Mouse (Mus musculus) kidney, adult 2 months (tissue): ENCODE data around the gene Trib2. TPM values are rescaled to one million over a fixed set of nuclear protein-coding genes. Genes with fewer than 3 reads are reported as not detected.

Source experiments
- DNase-seq: peaks from one replicate; pipeline ENCODE4 v3.0.0; 2021
- H3K27ac ChIP-seq: fragments of 200-500 bp; 2 replicates; pipeline ENCODE4 v1.5.1; 2012; ENCODE audit warnings: low read depth, low read length, control low read depth, inconsistent platforms; ENCODE audit not compliant: insufficient read depth
- H3K27me3 ChIP-seq: fragments of 200-500 bp; replicated peaks from 2 replicates; pipeline ENCODE4 v1.6.1; 2012; ENCODE audit warnings: mild to moderate bottlenecking, moderate library complexity, low read length, inconsistent platforms; ENCODE audit not compliant: control insufficient read depth, insufficient read depth
- H3K36me3 ChIP-seq: fragments of 200-500 bp; 2 replicates; pipeline ENCODE4 v1.6.1; 2012; ENCODE audit warnings: mild to moderate bottlenecking, moderate library complexity, low read length, inconsistent platforms; ENCODE audit not compliant: control insufficient read depth, insufficient read depth
- H3K4me1 ChIP-seq: fragments of 200-500 bp; 2 replicates; pipeline ENCODE4 v1.6.1; 2011; ENCODE audit warnings: low read length; ENCODE audit not compliant: control insufficient read depth, insufficient read depth
- H3K4me3 ChIP-seq: fragments of 200-500 bp; 2 replicates; pipeline ENCODE4 v1.5.1; 2011; ENCODE audit warnings: mild to moderate bottlenecking, low read depth, low read length, control low read depth; ENCODE audit not compliant: insufficient read depth
- CTCF ChIP-seq: fragments of 200-500 bp; conservative IDR thresholded peaks from 2 replicates; pipeline ENCODE4 v1.5.1; 2011; ENCODE audit warnings: low read depth, mild to moderate bottlenecking, control low read depth, low read length, moderate library complexity, mixed read lengths; ENCODE audit not compliant: insufficient read depth, insufficient read length
- POLR2A ChIP-seq: fragments of 200-500 bp; IDR thresholded peaks from one replicate; pipeline ENCODE4 v1.6.1; 2011; ENCODE audit warnings: low read depth, low read length, control low read depth
- WGBS: fragments of 180-500 bp; shearing (Covaris S2); methylation state at CpG from one replicate; pipeline ENCODE4 v1.1.7; 2018; 5-methylcytosine and 5-hydroxymethylcytosine counted together
- polyA plus RNA-seq: library from polyadenylated mRNA; depleted of rRNA; stranded (reverse); fragments of >200 nt; gene quantifications from 2 replicates; pipeline ENCODE4 v1.2.3, GENCODE M21; 2012

Trib2 gene
- polyA plus RNA-seq, 1 experiment, result 22.2 TPM

DNA sequence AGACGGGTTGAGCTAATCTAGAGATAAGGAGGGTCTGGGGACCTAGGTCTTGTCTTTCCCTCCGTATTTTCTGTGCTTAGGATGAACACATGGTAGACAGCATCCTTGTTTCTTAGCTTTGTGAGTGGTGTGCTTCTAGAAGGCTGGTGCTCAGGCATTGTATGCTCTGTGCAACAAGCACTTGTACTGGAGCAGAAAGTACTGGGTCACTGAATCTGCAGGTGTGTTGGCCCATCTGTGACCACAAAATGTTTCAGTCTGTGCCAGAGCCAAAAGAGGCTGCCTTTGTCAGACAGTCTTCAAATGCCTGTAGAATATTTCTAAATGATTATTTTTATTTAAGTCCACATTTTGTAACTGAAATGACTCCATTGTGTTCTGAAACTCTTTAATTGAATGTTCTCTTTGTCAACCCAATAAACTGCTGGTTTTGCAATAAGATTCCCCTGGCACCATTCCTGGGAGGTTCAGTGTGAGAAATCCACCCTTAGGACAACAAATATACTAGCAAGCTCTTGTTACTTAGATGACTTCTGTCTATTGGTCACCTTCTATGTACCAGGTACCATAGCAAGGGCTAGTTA lies 12.2 kb upstream of the Trib2 start:
- no peak for DNase-seq
- TF ChIP-seq POLR2A, result no peak
- 77% methylated on average over 2 of the region's 2 CpGs for WGBS

DNA sequence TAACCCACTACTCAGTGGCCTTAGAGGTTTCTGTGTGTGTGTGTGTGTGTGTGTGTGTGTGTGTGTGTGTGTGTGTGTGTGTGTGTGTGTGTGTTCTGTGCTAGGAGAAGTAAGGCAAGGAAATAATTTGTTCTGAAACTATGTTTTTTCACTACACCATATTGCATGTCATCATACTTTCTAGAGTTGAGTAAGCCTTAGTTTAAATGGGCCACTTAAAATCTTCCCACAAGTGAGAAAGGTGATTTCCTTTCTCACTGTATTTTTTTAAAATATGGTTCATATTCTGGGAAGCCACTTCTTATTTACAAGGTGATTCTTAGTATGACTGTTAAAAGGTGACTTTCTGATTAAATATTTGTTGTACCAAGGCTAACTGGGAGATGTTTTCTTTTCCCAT lies 4.3 kb upstream of the Trib2 start:
- H3K36me3 ChIP-seq, result no peaks in the 10 kb centered on the region
- H3K4me1 ChIP-seq, result peaks cover 8% of the 10 kb centered on the region; the same call in 1 of the 2 replicates
- no peak overlapping the region for H3K4me3 ChIP-seq
- H3K27me3 ChIP-seq, result no peaks in the 10 kb centered on the region
- H3K27ac ChIP-seq, result peak overlapping the region; percentile 77
- no peak for DNase-seq
- TF ChIP-seq CTCF, result no peak
- TF ChIP-seq POLR2A, result no peak

More for the DNA sequence above, 12.2 kb upstream of the Trib2 start:
- Histone ChIP-seq H3K27ac (no peak overlapping the region), H3K36me3 (no peaks in the 10 kb centered on the region), H3K4me3 (no peak overlapping the region), H3K4me1 (no peaks in the 10 kb centered on the region), H3K27me3 (no peaks in the 10 kb centered on the region)

DNA sequence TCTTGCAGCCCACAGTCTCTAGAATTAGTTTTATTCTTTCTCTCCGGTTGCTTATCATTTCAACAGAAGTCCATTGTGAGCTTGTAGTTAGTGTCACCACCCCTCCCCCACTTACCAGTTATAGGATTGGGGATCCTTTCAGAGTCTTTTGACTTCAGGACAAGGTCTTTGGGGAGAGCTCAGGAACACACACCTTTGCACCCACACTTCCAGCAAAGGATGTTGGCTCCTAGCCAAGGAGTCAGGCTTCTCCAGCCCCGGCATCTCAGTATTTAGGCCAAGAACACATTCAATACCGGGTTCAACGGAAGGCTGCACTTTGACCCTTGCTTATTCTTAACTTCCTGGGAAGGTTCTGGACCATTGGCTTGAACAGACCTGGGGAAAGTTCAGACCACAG lies 643 bp upstream of the Trib2 start:
- H3K36me3 ChIP-seq, result no peaks in the 10 kb centered on the region
- peak overlapping the region; percentile 81; the same call in 1 of the 2 replicates for H3K4me3 ChIP-seq
- peaks cover 8% of the 10 kb centered on the region; the same call in 1 of the 2 replicates for H3K4me1 ChIP-seq
- WGBS, result 5% methylated on average over 4 of the region's 4 CpGs
- H3K27me3 ChIP-seq, result no peaks in the 10 kb centered on the region
- peak; percentile 97 for DNase-seq
- no peak for TF ChIP-seq CTCF
- TF ChIP-seq POLR2A, result no peak
- peak overlapping the region; percentile 65 for H3K27ac ChIP-seq

- Histone ChIP-seq H3K27me3 (no peaks in the 10 kb centered on the region), H3K4me3 (peak overlapping the region; percentile 81), H3K36me3 (no peaks in the 10 kb centered on the region), H3K4me1 (peaks cover 14% of the 10 kb centered on the region), H3K27ac (peak overlapping the region; percentile 93)
- no peak for DNase-seq
- under 1% methylated on average over 23 of the region's 23 CpGs for WGBS
- TF ChIP-seq POLR2A (no peak), CTCF (no peak)
Observed at GRCm38 (mm10) chr12:15816254-15816605, 492 bp downstream of the Trib2 start.

GRCm38 (mm10) chr12:15815576-15816253 lies 1.0 kb downstream of the Trib2 start:
- H3K27me3 ChIP-seq, result no peaks in the 10 kb centered on the region
- H3K4me1 ChIP-seq, result peaks cover 14% of the 10 kb centered on the region
- no peaks in the 10 kb centered on the region for H3K36me3 ChIP-seq
- under 1% methylated on average over 49 of the region's 49 CpGs for WGBS
- DNase-seq, result peak; percentile 80
- H3K4me3 ChIP-seq, result peak overlapping the region; percentile 81
- TF ChIP-seq CTCF (peak; percentile 26; the same call in 1 of the 2 replicates), POLR2A (no peak)
- peak overlapping the region; percentile 93 for H3K27ac ChIP-seq

- WGBS, result under 1% methylated on average over 23 of the region's 23 CpGs
- peaks cover 14% of the 10 kb centered on the region for H3K4me1 ChIP-seq
- H3K27me3 ChIP-seq, result no peaks in the 10 kb centered on the region
- H3K4me3 ChIP-seq, result peak overlapping the region; percentile 81
- no peak for TF ChIP-seq CTCF
- no peak for TF ChIP-seq POLR2A
- no peaks in the 10 kb centered on the region for H3K36me3 ChIP-seq
- H3K27ac ChIP-seq, result peak overlapping the region; percentile 93
- peak; percentile 55 for DNase-seq
Observed at GRCm38 (mm10) chr12:15815170-15815575, 1.5 kb downstream of the Trib2 start.

DNA sequence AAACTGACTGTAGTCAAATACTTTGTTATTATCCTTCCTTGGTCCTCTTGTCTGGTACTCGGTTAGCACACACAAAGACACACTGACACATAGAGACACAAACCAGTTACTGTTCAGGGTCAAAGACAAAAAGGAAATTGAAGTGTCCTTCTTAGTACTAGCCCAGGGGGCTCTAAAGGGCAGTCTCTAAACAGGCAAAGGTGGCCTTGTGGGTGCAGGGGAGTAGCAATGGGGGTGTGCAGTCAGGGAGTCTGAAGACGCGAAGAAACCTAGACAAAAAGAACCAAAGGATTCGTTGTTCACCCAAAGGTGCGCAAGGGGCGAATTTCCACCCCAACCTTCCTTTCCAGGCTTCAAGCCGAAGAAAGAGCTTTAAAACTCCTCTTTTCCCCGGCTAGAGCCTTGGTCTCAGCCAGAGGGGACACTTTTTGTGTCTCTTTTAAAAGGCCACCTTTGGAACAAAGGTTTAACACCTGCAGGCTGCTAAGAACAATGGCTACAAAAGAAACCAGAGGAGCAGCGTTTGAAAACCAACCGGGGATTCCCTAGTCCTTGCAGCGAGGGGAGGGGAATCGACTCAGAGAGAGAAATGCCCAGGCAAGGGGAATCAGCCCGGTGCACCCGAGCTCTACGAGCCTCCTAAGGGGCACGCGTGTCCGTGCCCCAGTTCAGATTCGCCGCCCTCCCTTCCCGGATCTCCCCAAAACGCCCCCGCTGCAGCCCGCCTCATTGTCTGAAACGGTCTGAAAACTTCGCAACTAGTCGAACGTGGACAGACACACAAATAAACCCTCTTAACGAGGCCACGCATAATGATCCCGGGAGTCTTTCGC lies 2.3 kb downstream of the Trib2 start:
- DNase-seq, result peak; percentile 49
- 7% methylated on average over 32 of the region's 32 CpGs for WGBS
- Histone ChIP-seq H3K27ac (peak overlapping the region; percentile 98), H3K36me3 (no peaks in the 10 kb centered on the region; the same call in 1 of the 2 replicates), H3K27me3 (no peaks in the 10 kb centered on the region), H3K4me3 (peak overlapping the region; percentile 81), H3K4me1 (peaks cover 13% of the 10 kb centered on the region)
- TF ChIP-seq CTCF (no peak), POLR2A (no peak)
